Mouse (Mus musculus): ENCODE measurements around the gene Dpf1. TPM values are rescaled to one million over a fixed set of nuclear protein-coding genes. Genes with fewer than 3 reads are reported as not detected.

Dpf1 gene
- total RNA-seq, 1 experiment from 2014 or later: 3.2 TPM

DNA sequence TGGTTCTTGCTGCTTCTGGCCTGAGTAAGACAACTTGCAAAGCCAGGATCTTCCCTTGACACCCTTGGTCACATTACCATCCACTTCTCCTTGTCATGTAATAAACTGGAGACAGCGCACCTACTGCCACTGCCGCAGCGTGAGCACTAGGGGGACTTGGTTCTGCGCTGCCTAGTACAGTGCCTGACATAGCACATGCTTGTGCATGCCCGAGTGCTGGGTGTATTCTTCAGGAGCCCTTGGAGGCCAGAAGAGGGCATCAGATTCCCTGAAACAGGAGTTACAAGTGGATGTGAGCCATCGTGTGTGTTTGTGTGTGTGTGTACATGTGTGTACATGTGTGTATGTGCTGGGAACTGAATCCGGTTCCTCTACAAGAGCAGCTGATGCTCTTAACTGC is 16.3 kb upstream of the Dpf1 start:
- no peak for ATAC-seq (replicated peaks; ENCODE audit: low read depth, poor library complexity, severe bottlenecking)

DNA sequence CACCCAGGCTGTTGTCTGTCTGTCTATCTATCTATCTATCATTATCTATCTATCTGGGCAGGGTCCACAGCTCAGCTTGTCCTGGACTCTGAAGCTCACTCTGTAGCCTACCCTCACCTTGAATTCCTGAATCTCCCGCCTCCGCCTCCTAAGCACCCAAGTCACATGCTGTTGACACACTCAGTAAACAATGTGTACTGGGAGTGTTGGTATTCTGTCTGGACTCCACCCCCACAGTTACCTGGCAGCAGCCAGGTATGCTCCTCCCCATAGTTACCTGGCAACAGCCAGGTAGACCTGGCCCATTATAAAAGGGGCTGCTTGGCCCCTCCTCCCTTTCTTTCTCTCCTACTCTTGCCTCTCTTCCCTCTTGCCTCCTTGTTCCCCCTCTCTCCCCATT is 15.7 kb upstream of the Dpf1 start:
- ATAC-seq (replicated peaks; ENCODE audit: low read depth, poor library complexity, severe bottlenecking): no peak

DNA sequence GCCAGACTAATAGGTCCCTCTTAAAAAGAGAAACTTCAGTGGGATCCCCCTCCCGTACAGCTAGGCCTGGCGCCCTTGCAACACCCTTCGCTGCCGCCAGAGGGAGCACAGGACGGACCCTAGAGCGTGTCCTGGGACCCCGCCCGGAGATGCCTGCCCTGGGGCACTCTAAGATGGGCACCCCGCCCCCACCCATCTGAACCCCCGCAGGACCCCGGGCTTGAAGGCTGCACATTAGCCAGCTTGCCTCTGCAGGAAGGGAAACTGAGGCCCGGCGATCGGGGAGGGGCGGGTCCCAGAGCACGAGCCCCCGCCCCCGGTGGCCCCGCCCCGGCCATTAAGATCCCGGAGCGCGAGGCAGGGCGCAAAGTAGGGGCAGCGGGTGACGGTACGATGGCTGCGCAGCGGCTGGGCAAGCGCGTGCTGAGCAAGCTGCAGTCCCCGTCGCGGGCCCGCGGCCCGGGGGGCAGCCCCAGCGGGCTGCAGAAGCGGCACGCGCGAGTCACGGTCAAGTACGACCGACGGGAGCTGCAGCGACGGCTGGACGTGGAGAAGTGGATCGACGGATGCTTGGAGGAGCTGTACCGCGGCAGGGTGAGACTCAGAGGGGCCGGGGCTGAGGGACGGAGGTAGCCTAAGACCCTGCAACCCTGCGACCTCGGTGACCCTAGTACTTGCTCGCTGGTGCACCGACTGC is 14.7 kb upstream of the Dpf1 start, which contains the start of gene Ppp1r14a:
TSS of gene Ppp1r14a (plus strand) at position 367 of the 697 bp plus-strand sequence.
- ATAC-seq (replicated peaks; ENCODE audit: low read depth, poor library complexity, severe bottlenecking): peak; percentile 70

DNA sequence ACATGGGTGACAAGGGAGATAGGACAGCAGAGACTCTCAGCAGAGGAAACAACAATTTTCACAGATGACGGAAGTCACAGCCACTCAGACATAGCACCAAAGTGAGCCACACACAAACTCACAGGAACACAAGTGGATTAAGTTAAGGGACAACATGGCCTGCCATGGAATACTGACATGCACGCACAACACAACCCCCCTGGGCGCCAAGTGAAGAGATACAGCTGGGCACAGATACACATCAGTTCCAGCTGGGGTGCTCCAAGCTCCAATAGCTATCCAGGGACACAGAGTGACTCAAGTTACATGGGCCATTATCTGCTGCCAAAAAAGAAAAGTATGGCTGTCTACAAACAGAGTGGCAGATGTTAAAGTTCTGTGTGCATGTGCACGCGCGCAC is 13.9 kb upstream of the Dpf1 start:
- ATAC-seq (replicated peaks; ENCODE audit: low read depth, poor library complexity, severe bottlenecking): no peak

DNA sequence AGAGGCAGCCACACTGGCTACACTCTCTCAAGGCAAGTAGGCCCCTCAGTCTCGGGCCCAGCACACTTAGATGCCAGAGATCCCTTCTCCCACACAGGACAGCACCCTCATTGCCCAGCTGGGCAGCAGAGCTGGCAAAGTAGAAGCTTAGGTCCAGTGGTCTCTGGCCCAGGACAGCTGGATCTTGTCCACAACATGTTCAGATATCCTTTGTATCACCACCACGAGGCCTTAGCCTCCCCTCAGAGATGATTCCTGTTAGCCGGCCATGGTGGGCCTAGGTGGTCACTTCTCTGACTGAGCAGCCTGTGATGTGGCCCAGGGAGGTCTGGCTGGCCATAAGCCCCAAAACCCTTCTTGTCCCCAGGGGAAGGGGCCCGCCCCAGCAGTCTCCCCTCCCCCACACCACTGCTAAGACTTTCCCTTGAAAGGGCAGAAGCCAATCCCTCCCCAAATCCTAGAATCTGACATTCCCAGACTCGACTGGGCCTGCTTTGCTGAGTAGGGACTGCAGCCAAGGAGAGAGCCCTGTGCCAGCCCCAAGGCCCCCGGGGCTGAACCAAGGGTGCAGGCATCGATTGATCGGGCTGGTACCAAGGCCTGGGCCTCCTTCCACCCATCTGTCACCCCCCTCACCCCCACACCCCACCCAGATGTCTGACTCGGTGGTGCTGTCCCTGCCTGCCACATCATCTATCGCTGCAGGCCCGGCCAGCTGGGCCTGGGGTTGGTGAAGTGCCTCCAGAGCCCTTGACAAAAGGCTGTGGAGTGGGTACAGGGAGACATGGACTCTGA is 12.9 kb upstream of the Dpf1 start:
- no peak for ATAC-seq (replicated peaks; ENCODE audit: low read depth, poor library complexity, severe bottlenecking)

DNA sequence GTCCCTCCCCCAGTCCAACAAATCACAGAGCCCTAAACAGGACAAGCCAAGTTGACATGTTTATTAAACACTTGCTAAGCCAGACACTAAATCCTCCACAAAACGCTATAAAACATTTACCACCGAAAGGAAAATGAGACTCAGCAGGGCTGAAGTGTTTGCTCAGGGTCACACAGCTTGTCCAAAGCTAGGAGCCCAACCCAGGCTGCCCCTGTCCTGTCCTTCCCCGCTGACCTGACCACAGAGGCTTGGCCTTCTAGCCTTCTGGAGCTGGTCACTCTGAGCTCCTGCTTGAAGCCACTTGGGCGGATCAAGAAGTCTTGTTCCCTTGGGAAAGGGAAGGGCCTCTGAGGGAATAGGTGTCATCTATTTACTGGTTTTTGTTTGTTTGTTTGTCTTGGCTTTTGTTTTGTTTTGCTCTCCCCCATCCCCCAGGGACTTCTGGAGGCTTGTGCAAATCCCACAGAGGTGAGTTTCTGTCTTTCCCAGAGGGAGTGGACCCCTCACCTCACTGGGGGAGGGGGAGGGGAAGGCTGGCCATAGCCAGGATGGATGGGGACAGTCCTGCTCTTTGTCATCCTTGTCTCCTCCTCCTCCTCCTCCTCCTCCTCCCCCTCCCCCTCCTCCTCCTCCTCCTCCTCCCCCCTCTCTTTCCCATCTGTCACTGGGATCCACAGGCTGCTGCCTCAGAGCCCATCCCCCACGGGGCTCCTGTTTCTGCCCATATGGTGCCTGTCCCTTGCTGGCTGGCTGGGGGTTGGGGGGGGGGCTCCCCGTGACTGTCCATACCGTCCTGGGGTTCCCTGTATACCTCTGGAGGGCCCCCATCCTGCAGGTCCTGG is 11.9 kb upstream of the Dpf1 start:
- ATAC-seq (replicated peaks; ENCODE audit: low read depth, poor library complexity, severe bottlenecking): no peak

DNA sequence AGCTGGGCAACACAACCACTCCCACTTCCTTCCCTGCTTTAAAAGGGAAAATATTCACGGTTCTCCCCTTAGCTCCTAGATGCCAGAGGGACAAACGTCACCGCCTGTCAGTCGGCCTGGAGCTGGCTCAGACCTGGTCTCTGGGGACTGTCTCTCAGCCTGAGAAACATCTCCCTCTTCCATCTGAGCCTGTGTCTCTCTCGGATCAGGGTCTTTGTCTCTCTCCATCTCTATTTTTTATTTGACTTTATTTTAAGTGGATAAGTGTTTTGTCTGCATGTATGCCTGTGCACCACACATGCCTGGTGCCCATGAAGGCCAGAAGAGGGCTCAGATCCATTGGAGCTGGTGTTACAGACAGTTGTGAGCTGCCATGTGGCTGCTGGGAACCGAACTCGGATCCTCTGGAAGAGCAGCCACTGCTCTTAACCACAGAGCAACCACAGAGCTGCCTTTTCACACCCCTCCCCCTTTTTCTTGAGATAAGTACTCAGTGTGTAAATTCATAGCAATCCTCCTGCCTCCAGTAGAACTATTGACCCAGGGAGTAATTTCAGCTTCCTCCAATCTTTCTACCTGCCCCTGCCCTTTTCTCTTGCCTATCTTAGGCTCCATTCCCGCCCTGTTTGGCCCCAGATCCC is 11.2 kb upstream of the Dpf1 start:
- no peak for ATAC-seq (replicated peaks; ENCODE audit: low read depth, poor library complexity, severe bottlenecking)

DNA sequence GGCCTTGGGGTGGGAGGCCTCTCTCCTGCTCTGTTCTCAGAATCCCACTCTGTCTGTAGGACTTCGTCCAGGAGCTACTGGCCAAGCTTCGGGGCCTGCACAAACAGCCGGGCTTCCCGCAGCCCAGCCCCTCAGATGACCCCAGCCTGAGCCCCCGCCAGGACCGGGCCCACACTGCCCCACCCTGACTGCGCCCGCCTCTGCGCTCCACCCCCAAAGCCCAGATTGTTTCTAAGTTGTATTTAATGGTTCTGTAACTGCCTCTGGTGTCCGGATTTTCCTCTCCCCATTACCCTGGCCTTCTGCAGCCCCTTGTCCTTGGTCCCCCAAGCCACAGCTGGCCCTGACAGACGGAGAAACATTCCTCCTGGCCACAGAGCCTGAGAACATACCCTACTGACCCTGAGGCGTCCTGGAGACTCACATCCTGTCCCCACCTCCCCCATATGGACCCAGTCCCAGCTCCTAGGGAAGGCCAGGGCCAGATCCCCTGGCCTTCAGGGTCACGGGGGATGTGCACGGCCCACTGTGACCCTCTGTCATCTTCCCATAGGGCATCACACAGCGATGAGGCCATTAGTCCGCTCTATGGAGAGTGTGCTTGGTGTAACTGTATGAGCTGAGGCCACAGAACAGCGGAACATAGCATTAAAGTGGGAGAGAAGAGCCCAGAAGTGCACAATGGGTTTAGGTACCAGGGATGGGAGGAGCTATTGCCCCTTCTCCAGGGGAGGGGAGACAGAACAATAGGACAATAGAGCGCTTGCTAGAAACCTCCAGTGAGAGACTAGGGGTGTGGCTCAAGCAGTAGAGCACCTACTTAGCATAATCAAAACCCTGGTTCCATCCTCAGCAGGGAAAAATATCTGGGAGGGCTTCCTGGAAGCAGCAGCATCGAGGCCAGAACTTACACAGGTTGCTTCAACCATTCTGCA is 10.4 kb upstream of the Dpf1 start:
- no peak for ATAC-seq (replicated peaks; ENCODE audit: low read depth, poor library complexity, severe bottlenecking)

DNA sequence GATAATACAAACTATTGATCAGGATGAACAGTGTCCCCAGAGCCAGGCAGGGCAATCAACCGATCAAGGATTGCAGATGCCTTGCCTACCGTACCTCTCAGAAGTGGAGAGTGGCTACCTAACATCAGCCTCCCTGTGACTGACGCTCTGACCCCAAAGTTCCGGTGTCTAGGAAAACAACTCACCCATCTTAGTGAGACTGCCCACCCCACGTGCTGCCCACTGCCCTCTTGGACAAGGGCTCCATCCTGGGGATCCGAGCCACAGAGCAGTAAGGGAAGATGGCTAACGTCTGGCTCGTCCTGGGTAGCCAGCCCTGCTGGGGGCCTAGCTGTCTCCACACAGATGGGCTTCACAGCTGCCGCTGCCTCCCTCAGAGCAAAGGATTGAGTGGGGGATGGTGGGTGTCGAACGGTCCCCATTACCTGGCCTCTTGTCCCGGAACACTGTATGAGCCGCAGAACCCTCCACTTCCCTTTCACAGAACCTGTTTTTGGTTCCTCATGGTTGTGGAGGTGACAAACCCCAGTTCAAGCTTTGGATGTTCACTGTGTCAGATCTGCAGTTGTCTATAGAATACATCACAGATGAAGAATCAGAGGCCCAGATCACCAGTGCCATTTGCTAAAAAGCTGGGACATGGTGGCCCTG is 9.5 kb upstream of the Dpf1 start:
- peak; percentile 28; the same call in 1 of the 2 replicates for ATAC-seq (replicated peaks; ENCODE audit: low read depth, poor library complexity, severe bottlenecking)

DNA sequence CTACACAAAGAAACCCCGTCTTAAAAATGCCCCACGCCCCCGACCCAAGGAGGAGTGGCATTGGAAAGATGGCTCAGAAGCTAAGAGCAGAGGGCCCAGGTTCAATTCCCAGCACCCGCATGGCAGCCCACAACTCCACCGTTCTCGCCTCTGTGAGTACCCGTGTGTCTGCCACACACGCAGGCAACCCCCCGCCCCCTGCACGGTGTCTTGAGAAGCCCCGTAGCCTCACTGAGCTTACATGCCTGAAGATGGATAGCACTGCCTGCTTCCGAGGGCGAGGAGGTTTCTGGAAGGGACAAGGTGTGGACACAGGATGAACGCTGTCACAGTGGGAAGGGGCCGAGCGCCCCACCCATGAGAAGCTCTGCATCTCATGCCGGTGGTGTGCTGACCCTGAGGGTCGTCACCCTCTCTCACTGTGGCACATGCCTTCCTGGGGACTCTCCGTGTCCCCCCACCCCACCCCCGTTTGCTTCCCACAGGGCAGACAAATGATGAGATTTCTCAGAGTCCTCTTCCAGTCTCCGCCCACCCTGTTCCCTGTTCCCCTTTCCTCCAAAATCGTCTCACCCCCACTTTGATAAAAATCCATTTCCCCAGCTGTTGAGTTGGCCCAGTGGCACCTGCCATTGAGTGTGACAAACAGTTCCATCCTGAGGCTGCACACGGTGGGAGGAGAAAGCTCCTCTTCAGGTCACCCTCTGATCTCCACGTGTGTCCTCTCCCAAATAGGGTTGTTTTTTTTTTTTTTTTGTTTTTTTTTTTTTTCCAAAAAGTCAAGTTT is 7.7 kb upstream of the Dpf1 start:
- no peak for ATAC-seq (replicated peaks; ENCODE audit: low read depth, poor library complexity, severe bottlenecking)

DNA sequence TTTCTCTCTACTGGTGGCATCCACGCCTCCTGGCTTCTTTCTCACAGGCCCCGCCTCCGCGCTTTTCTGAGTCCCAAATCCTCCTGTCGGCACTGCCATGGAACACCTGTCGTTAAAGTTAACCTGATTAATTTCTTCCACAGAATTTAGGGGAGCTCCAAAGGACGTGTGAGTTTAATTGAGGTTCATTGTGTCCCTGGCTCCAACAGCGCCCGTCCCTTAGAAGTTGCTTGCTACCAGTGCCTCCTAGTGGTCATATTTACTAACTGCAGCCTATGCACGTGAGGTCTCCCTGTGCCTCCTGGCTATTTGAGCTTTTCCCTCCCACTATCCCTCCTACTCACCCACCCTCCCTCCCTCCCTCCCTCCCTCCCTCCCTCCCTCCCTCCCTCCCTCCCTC is 6.8 kb upstream of the Dpf1 start:
- ATAC-seq (replicated peaks; ENCODE audit: low read depth, poor library complexity, severe bottlenecking): peak; percentile 80

DNA sequence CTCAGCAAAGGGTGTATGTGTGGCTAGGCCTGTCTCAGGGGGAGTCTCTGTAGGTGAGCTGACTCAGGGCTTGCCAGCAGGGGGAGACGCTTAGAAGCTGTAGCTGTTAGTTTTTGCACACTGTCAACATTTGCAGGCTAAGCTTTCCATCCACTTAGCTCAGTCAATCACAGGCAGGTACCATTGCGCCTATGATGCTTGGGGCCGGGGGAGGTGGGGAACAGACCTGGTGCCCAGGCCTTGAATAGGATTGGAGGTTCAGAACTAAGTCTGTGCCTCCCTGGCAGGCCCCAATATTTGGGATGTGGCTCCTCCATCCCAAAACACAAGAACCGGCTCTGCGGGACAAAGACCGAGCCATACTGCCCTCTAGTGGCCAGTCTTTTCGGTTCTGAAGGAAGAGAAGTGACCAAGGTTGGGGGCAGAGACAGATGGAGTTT is 2.6 kb upstream of the Dpf1 start:
- ATAC-seq (replicated peaks; ENCODE audit: low read depth, poor library complexity, severe bottlenecking): peak; percentile 35; the same call in 1 of the 2 replicates

DNA sequence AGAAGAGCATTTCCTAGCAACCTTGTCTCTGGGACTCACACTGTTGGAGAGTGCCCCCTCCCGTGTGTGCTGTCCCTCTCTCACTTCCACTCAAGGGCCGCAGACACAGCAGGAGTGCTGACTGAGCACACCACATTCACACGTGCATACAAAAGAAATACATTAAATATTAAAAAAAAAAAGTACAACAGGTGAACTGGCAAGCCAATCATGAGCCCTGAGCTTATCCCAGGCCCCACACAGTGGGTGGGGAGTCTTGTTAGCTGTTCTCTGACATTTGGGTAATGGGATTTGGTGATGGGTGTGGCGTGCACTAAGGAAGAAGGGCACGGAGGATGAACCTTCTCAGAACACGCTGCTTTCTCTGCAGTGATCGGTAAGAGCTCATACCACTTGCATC is 1.1 kb upstream of the Dpf1 start:
- no peak for ATAC-seq (replicated peaks; ENCODE audit: low read depth, poor library complexity, severe bottlenecking)

DNA sequence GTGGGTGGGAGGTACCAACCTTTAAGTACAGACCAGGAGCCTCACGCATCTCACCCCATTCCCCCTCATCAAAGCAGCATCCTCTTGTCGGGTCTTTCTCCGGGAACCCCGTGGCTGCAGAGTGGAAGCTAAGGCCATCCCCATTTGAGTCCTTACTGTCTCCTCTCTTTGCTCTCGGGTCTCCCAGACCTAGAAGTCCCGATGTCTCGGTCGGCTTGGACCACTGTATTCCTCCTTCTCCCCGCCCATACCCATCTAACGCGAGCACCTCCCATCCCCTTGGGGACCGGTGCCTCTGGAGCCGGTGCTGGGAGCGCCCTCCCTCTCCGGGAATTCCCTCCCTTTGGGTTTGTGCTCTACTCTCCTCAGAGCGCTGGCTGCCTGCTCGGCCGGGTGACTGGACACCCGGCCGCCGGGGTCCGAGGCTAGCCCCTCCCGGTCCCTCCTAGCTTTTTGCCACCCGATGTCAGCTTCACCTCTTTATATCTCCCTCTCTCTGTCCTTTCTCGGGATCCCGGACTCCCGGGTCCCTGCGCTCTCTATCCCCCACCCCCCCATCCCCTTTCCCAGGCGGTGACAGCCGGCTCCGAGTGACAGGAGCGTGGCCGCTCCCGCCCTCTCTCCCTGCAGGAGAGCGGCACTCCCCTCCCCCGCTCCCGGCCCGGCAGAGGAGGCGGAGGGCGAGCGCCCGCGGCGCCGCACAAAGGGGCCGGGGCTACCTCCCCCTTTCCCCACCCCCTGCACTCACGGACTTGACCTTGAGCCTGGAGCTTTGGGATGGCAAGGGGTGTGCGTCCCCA is 912 bp downstream of the Dpf1 start:
- no peak for ATAC-seq (replicated peaks; ENCODE audit: low read depth, poor library complexity, severe bottlenecking)

DNA sequence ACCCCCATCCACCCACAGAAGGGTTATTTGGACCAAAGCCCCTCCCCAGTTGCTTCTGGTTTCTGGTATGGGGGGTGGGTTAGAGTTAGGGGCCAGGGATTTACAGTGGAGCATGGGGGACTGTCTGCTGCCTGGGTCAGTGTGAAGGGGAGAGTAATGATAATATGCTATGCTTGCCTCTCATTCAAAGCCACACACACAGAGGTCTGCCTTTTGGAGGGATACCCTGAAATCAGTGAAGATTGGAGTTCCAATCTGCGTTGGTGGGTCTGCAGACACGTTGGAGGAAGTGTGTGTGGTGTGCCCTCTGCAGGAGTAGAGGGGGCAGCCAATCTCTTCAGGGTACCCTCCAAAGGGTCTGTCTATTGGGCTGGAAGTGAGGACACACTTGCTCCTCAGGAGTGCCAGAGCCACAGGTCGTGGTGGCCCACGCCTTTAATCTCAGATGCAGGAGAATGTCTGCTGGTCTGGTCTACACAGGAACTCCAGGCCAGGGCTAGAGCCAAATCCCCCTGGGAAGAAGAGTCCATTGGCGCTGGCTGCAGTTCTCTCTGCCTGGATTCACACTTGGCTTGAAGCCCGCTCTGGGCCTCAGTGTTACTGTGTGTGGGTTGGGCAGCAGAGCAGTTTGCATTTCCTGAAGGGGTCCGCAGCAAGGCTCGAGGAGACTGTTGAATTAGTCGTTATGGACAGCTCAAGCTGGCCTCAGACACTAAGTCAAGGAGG is 1.7 kb downstream of the Dpf1 start:
- ATAC-seq (replicated peaks; ENCODE audit: low read depth, poor library complexity, severe bottlenecking): no peak

DNA sequence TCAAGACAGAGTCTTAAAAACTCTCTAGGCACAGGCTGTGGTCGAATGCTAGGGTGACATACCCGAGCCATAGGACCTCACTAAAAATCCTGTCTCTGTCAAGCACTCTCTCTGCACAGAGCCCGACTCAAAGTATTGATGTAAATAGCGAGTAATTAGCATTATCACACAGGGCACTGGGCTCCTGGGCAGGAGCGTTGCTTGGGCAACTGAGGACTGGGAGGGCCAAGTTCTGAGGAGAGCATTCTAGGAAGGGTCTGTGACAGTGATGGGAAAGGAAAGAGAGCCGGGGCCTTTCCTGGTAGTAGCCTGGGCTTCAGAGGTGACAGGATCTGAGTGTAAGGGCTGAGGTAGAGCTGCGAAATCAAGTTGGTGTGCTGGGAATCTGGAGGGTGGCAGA is 2.4 kb downstream of the Dpf1 start:
- ATAC-seq (replicated peaks; ENCODE audit: low read depth, poor library complexity, severe bottlenecking): no peak
